In the genomic region with DNA sequence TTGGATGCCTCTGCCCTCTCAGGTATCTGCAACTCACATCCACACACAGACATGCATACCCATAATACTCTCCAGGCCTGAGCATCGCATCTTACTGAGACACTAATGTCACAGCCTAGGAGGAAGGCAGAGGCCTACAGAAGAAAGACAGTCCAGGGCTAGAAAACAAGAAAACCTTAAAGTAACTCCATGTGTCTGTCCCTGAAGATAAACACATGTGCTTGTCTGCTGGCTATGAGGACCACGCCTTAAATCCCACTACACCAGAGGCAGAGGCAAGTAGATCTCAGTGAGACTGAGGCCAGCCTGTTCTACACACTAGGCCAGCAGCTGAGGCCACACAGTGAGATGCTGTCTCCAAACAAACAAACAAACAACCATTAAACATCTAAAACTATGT, we compare ENCODE assay signal across 9 mouse cellular contexts. TPM values are rescaled to one million over a fixed set of nuclear protein-coding genes. Genes with fewer than 3 reads are reported as not detected.
A peak's percentile ranks its signal among the peaks of the same experiment; 100 is the strongest.
DNase-seq lines count a peak whose midpoint lies in the region; ATAC-seq lines count a peak whose summit lies in the region.
"Had no signal": no experiment of that assay in that cellular context is flagged by ENCODE, and none has a peak within 500 bp of the region (broad histone marks: within the 10 kb centered on the region; RNA-seq: fewer than 3 reads in every experiment).

No protein-coding gene starts in this region.

- no peaks in the 10 kb centered on the region for H3K27me3 ChIP-seq in lung, embryonic 15.5 days
- no peaks in the 10 kb centered on the region for H3K27me3 ChIP-seq in forebrain, embryonic 12.5 days
- no peaks in the 10 kb centered on the region for H3K27me3 ChIP-seq in liver, embryonic 11.5 days (replicated peaks; ENCODE audit: control insufficient read depth, insufficient read depth, low read length)
- no peaks in the 10 kb centered on the region for H3K27me3 ChIP-seq in stomach, embryonic 16.5 days (ENCODE audit: control insufficient read depth, insufficient read depth, low read length)

- H3K9ac ChIP-seq in lung, embryonic 15.5 days: 0 out of 2 replicates have a peak overlapping the region, but pooled peaks have one; percentile 8
- peak overlapping the region; percentile 99 for H3K9ac ChIP-seq in forebrain, embryonic 12.5 days
- peak overlapping the region; percentile 47 for H3K9ac ChIP-seq in liver, embryonic 11.5 days (ENCODE audit: low read depth, low read length)
- H3K9ac ChIP-seq in stomach, embryonic 16.5 days (ENCODE audit: low read length): peak overlapping the region; percentile 97; the same call in 1 of the 2 replicates

- no peak for DNase-seq in lung, adult 18-20 months
- no peak for DNase-seq in liver, embryonic 11.5 days (ENCODE audit: low spot score)
- no peak for DNase-seq in gastrocnemius, postnatal 4 days (ENCODE audit: low spot score in 2 of 2)
- DNase-seq in adrenal gland, adult 8-10 months: no peak
- DNase-seq in left cerebral cortex, postnatal 14 days (ENCODE audit: low spot score in 2 of 2): no peak

- no peak for ATAC-seq in lung, embryonic 15.5 days (ENCODE audit: borderline replicate concordance, extremely low read depth, low FRiP score, low TSS enrichment)
- no peak for ATAC-seq in forebrain, embryonic 12.5 days (ENCODE audit: low FRiP score)
- peak; percentile 55 for ATAC-seq in liver, embryonic 11.5 days (replicated peaks; ENCODE audit: low FRiP score)
- no peak for ATAC-seq in stomach, embryonic 16.5 days (ENCODE audit: insufficient read depth, low FRiP score)

- H3K4me3 ChIP-seq in lung, embryonic 15.5 days: peak overlapping the region; percentile 99; the same call in 1 of the 2 replicates
- peak overlapping the region; percentile 100 for H3K4me3 ChIP-seq in forebrain, embryonic 12.5 days (replicated peaks)
- peak overlapping the region; percentile 99 for H3K4me3 ChIP-seq in liver, embryonic 11.5 days (ENCODE audit: low read depth, low read length)
- H3K4me3 ChIP-seq in stomach, embryonic 16.5 days (replicated peaks; ENCODE audit: low read length): peak overlapping the region; percentile 98

- peaks cover 44% of the 10 kb centered on the region for H3K4me1 ChIP-seq in lung, embryonic 15.5 days
- H3K4me1 ChIP-seq in forebrain, embryonic 12.5 days: peaks cover 62% of the 10 kb centered on the region
- H3K4me1 ChIP-seq in liver, embryonic 11.5 days (replicated peaks; ENCODE audit: control insufficient read depth, insufficient read depth, low read length): peaks cover 67% of the 10 kb centered on the region
- peaks cover 51% of the 10 kb centered on the region for H3K4me1 ChIP-seq in stomach, embryonic 16.5 days (ENCODE audit: control insufficient read depth, insufficient read depth, low read length)

- no peaks in the 10 kb centered on the region for H3K36me3 ChIP-seq in lung, embryonic 15.5 days
- 0 out of 2 replicates have a peak, but pooled peaks cover 13% of the 10 kb centered on the region for H3K36me3 ChIP-seq in forebrain, embryonic 12.5 days (replicated peaks)
- H3K36me3 ChIP-seq in liver, embryonic 11.5 days (ENCODE audit: control insufficient read depth, insufficient read depth, low read length): peaks cover 5% of the 10 kb centered on the region; the same call in 1 of the 2 replicates
- no peaks in the 10 kb centered on the region for H3K36me3 ChIP-seq in stomach, embryonic 16.5 days (ENCODE audit: control insufficient read depth, insufficient read depth, low read length)

- no peaks in the 10 kb centered on the region for H3K9me3 ChIP-seq in lung, embryonic 15.5 days
- H3K9me3 ChIP-seq in forebrain, embryonic 12.5 days: no peaks in the 10 kb centered on the region
- H3K9me3 ChIP-seq in liver, embryonic 11.5 days (ENCODE audit: control insufficient read depth, low read length): no peaks in the 10 kb centered on the region
- H3K9me3 ChIP-seq in stomach, embryonic 16.5 days (replicated peaks; ENCODE audit: control insufficient read depth, low read length): no peaks in the 10 kb centered on the region

- 63% methylated on average over 2 of the region's 2 CpGs for WGBS in lung, embryonic 15.5 days
- 68% methylated on average over 2 of the region's 2 CpGs for WGBS in forebrain, embryonic 12.5 days
- WGBS in liver, embryonic 11.5 days: 33% methylated on average over 2 of the region's 2 CpGs
- 50% methylated on average over 2 of the region's 2 CpGs for WGBS in stomach, embryonic 16.5 days

- intact Hi-C loops in left cerebral cortex, postnatal 14 days (cut with DNase I): no loop called here

- peak overlapping the region; percentile 76 for H3K4me2 ChIP-seq in lung, embryonic 15.5 days
- peak overlapping the region; percentile 73 for H3K4me2 ChIP-seq in forebrain, embryonic 12.5 days
- H3K4me2 ChIP-seq in liver, embryonic 11.5 days: peak overlapping the region; percentile 87
- H3K4me2 ChIP-seq in stomach, embryonic 16.5 days (ENCODE audit: low read depth, low read length): peak overlapping the region; percentile 91

- no peak overlapping the region for H3K27ac ChIP-seq in lung, embryonic 15.5 days
- H3K27ac ChIP-seq in forebrain, embryonic 12.5 days: peak overlapping the region; percentile 86; the same call in 1 of the 2 replicates
- peak overlapping the region; percentile 91 for H3K27ac ChIP-seq in liver, embryonic 11.5 days (ENCODE audit: low read depth, low read length)
- H3K27ac ChIP-seq in stomach, embryonic 16.5 days (ENCODE audit: low read length): peak overlapping the region; percentile 29; the same call in 1 of the 2 replicates

RNA-seq across cellular contexts. Expression of gene Jpt1, which starts 3.1 kb away (rescaled TPM):
- polyA plus RNA-seq in lung, embryonic 15.5 days (2015; fragmentation: Nextera tagmentation; extraction: Ambion mirVana): 504 and 510 TPM in 2 replicates
- polyA plus RNA-seq in forebrain, embryonic 12.5 days (2016; fragmentation: Nextera tagmentation; extraction: Ambion mirVana): 1,151 and 1,196 TPM in 2 replicates
- 435 and 437 TPM in 2 replicates for polyA plus RNA-seq in liver, embryonic 11.5 days (2014; fragmentation: Nextera tagmentation; extraction: Ambion mirVana)
- polyA plus RNA-seq in stomach, embryonic 16.5 days (2015; fragmentation: Nextera tagmentation; extraction: Ambion mirVana): 454 and 457 TPM in 2 replicates
- total RNA-seq in gastrocnemius, postnatal 4 days (2021): 100 to 1,000 TPM; 251 to 285 TPM
- 100 to 1,000 TPM in 1 of 4 experiments, 10 to 100 TPM in 3; 86.2 to 109 (median 94.4) TPM for total RNA-seq in adrenal gland, adult 8-10 months (2022)
- total RNA-seq in left cerebral cortex, postnatal 14 days (2021): 100 to 1,000 TPM; 206 TPM

RNA-seq across cellular contexts. Expression of gene Nt5c, which starts 19.5 kb away (rescaled TPM):
- polyA plus RNA-seq in lung, embryonic 15.5 days (2015; fragmentation: Nextera tagmentation; extraction: Ambion mirVana): 81.5 and 83.7 TPM in 2 replicates
- polyA plus RNA-seq in forebrain, embryonic 12.5 days (2016; fragmentation: Nextera tagmentation; extraction: Ambion mirVana): 72.0 and 80.3 TPM in 2 replicates
- 96.8 and 105 TPM in 2 replicates for polyA plus RNA-seq in liver, embryonic 11.5 days (2014; fragmentation: Nextera tagmentation; extraction: Ambion mirVana)
- polyA plus RNA-seq in stomach, embryonic 16.5 days (2015; fragmentation: Nextera tagmentation; extraction: Ambion mirVana): 112 and 113 TPM in 2 replicates
- total RNA-seq in gastrocnemius, postnatal 4 days (2021): 10 to 100 TPM; 20.1 to 23.0 TPM
- total RNA-seq in adrenal gland, adult 8-10 months (2022): 100 to 1,000 TPM; 119 to 222 (median 142) TPM
- 10 to 100 TPM; 75.9 TPM for total RNA-seq in left cerebral cortex, postnatal 14 days (2021)

RNA-seq across cellular contexts. Expression of gene Sumo2, which starts 25.0 kb away (rescaled TPM):
- 993 and 1,027 TPM in 2 replicates for polyA plus RNA-seq in lung, embryonic 15.5 days (2015; fragmentation: Nextera tagmentation; extraction: Ambion mirVana)
- 1,429 and 1,474 TPM in 2 replicates for polyA plus RNA-seq in forebrain, embryonic 12.5 days (2016; fragmentation: Nextera tagmentation; extraction: Ambion mirVana)
- 874 and 889 TPM in 2 replicates for polyA plus RNA-seq in liver, embryonic 11.5 days (2014; fragmentation: Nextera tagmentation; extraction: Ambion mirVana)
- 687 and 737 TPM in 2 replicates for polyA plus RNA-seq in stomach, embryonic 16.5 days (2015; fragmentation: Nextera tagmentation; extraction: Ambion mirVana)
- 100 to 1,000 TPM; 230 to 244 TPM for total RNA-seq in gastrocnemius, postnatal 4 days (2021)
- total RNA-seq in adrenal gland, adult 8-10 months (2022): 100 to 1,000 TPM; 220 to 285 (median 257) TPM
- total RNA-seq in left cerebral cortex, postnatal 14 days (2021): 100 to 1,000 TPM; 338 to 354 TPM

RNA-seq across cellular contexts. Expression of gene Armc7, which starts 35.7 kb away (rescaled TPM):
- 6.6 and 7.1 TPM in 2 replicates for polyA plus RNA-seq in lung, embryonic 15.5 days (2015; fragmentation: Nextera tagmentation; extraction: Ambion mirVana)
- 10.9 and 11.0 TPM in 2 replicates for polyA plus RNA-seq in forebrain, embryonic 12.5 days (2016; fragmentation: Nextera tagmentation; extraction: Ambion mirVana)
- polyA plus RNA-seq in liver, embryonic 11.5 days (2014; fragmentation: Nextera tagmentation; extraction: Ambion mirVana): 5.7 and 6.0 TPM in 2 replicates
- polyA plus RNA-seq in stomach, embryonic 16.5 days (2015; fragmentation: Nextera tagmentation; extraction: Ambion mirVana): 7.9 and 8.0 TPM in 2 replicates
- 1 to 10 TPM; 2.1 to 3.4 TPM for total RNA-seq in gastrocnemius, postnatal 4 days (2021)
- total RNA-seq in adrenal gland, adult 8-10 months (2022): 10 to 100 TPM in 3 of 4 experiments, 1 to 10 TPM in 1; 8.6 to 11.7 (median 11.2) TPM
- 10 to 100 TPM in 1 of 2 experiments, 1 to 10 TPM in 1; 9.7 to 10.1 TPM for total RNA-seq in left cerebral cortex, postnatal 14 days (2021)

RNA-seq across cellular contexts. Expression of gene Slc16a5, which starts 48.8 kb away (rescaled TPM):
- polyA plus RNA-seq in lung, embryonic 15.5 days (2015; fragmentation: Nextera tagmentation; extraction: Ambion mirVana): 0.55 and 1.9 TPM in 2 replicates
- polyA plus RNA-seq in forebrain, embryonic 12.5 days (2016; fragmentation: Nextera tagmentation; extraction: Ambion mirVana): not detected in 2 replicates
- polyA plus RNA-seq in liver, embryonic 11.5 days (2014; fragmentation: Nextera tagmentation; extraction: Ambion mirVana): not detected in 2 replicates
- 2.8 and 3.7 TPM in 2 replicates for polyA plus RNA-seq in stomach, embryonic 16.5 days (2015; fragmentation: Nextera tagmentation; extraction: Ambion mirVana)
- total RNA-seq in gastrocnemius, postnatal 4 days (2021): not detected
- total RNA-seq in adrenal gland, adult 8-10 months (2022): under 1 TPM in 1 of 4 experiments, not detected in 3; 0.21 TPM
- total RNA-seq in left cerebral cortex, postnatal 14 days (2021): under 1 TPM in 1 of 2 experiments, not detected in 1; 0.15 TPM
- polyA plus RNA-seq: frontal cortex, adult 2 months had no signal

Comparison
In these comparisons a context has a peak if more than half of its experiments do, and no peak if none do; other contexts are left out.
1. H3K9ac ChIP-seq: peak in every context shown above with its lines; median percentile 99 in forebrain, embryonic 12.5 days; 97 in stomach, embryonic 16.5 days; 47 in liver, embryonic 11.5 days; 8 in lung, embryonic 15.5 days.